Mouse (Mus musculus): Measurements from ENCODE around the gene Gm20835. TPM values are rescaled to one million over a fixed set of nuclear protein-coding genes. Genes with fewer than 3 reads are reported as not detected.
"Not testable (repeated sequence)": the region's sequence is repeated elsewhere in the genome, so short reads cannot be mapped to it uniquely, and the experiment has no call there.

Gm20835 gene
- not detected in 2 replicates for polyA plus RNA-seq (2012; rRNA removed)

DNA sequence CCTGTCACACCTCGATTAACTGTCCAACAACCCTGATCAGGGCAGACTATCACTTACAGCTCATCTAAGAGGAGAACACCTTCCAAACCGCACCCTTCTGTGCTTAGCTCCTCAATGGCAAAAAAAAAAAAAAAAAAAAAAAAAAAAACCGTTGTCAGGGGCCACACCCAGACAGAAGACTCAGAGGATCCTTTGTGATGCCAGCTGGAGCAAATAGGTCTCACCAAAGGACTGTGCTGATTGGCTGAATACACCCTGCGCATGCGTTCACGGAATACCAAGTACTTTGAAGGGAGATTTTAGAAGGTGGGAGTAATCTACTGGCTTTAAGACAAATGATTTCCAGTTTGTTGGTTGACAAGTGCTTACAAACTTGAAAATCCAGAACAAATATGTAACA, at the start of gene Gm20835:
Gene Gm20835 (minus strand): TSS at position 101 of the 400 bp plus-strand sequence.
- not testable (repeated sequence) for H3K4me3 ChIP-seq (replicated peaks; ENCODE audit: insufficient read depth, low read depth, low read length); DNase-seq; H3K4me1 ChIP-seq (ENCODE audit: control insufficient read depth, insufficient read depth, low read length); H3K27ac ChIP-seq (ENCODE audit: insufficient read depth, low read length); H3K27me3 ChIP-seq (ENCODE audit: control insufficient read depth, insufficient read depth, low read length)
- WGBS, result no CpG with 5 or more reads among the region's 6 CpGs

All from cerebellum, adult 2 months (tissue).